Mouse (Mus musculus): ENCODE results near the gene Rpap1. TPM values are rescaled to one million over a fixed set of nuclear protein-coding genes. Genes with fewer than 3 reads are reported as not detected.

The Rpap1 gene
- polyA plus RNA-seq, 1 experiment from 2014 or later: 28.2 TPM

- H3K36me3 ChIP-seq (ENCODE audit: control insufficient read depth, insufficient read depth, low read length): peaks cover 7% of the 10 kb centered on the region
- WGBS: 82% methylated on average over 12 of the region's 12 CpGs
Measured at GRCm38 (mm10) chr2:119810890-119811289, 23.6 kb upstream of the Rpap1 start.

DNA sequence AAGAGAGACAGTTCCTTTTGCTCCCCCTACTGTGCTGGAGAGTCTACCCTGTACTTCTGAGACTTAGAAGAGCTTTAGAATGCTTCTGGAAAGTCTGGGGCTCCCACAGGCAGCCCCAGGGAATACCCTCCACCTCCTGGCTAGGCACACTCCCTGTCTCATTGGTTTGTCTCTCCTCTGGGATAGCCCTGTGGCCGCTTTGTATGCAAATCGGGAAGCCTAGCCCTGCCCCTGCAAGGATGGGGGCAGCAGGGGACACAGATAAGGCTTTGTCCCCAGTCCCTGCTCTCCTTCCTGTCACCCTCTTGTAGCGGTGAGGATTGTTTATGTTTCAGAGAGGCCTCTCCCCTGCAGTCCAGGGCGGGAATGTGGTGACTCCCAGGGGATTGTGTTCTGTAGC, 21.5 kb upstream of the Rpap1 start:
- Histone ChIP-seq H3K4me2 (ENCODE audit: low read depth, low read length) (no peak overlapping the region), H3K4me1 (replicated peaks; ENCODE audit: control insufficient read depth, insufficient read depth, low read length) (peaks cover 5% of the 10 kb centered on the region), H3K27me3 (ENCODE audit: control insufficient read depth, insufficient read depth, low read depth, low read length) (no peaks in the 10 kb centered on the region), H3K27ac (ENCODE audit: low read length) (no peak overlapping the region), H3K9me3 (ENCODE audit: control insufficient read depth, low read length) (no peaks in the 10 kb centered on the region), H3K36me3 (ENCODE audit: control insufficient read depth, insufficient read depth, low read length) (peaks cover 7% of the 10 kb centered on the region; the same call in 1 of the 2 replicates), H3K9ac (ENCODE audit: low read length) (no peak overlapping the region), H3K4me3 (ENCODE audit: low read length) (no peak overlapping the region)
- ATAC-seq (ENCODE audit: low read depth): peak; percentile 49; the same call in 1 of the 2 replicates
- WGBS: 36% methylated on average over 4 of the region's 4 CpGs

More at GRCm38 (mm10) chr2:119810890-119811289, 23.6 kb upstream of the Rpap1 start:
- H3K9ac ChIP-seq (ENCODE audit: low read length): no peak overlapping the region
- H3K27me3 ChIP-seq (ENCODE audit: control insufficient read depth, insufficient read depth, low read depth, low read length): no peaks in the 10 kb centered on the region
- no peak for ATAC-seq (ENCODE audit: low read depth)
- no peak overlapping the region for H3K4me3 ChIP-seq (ENCODE audit: low read length)
- no peaks in the 10 kb centered on the region for H3K9me3 ChIP-seq (ENCODE audit: control insufficient read depth, low read length)
- H3K4me2 ChIP-seq (ENCODE audit: low read depth, low read length): no peak overlapping the region
- no peak overlapping the region for H3K27ac ChIP-seq (ENCODE audit: low read length)
- H3K4me1 ChIP-seq (replicated peaks; ENCODE audit: control insufficient read depth, insufficient read depth, low read length): peaks cover 5% of the 10 kb centered on the region

DNA sequence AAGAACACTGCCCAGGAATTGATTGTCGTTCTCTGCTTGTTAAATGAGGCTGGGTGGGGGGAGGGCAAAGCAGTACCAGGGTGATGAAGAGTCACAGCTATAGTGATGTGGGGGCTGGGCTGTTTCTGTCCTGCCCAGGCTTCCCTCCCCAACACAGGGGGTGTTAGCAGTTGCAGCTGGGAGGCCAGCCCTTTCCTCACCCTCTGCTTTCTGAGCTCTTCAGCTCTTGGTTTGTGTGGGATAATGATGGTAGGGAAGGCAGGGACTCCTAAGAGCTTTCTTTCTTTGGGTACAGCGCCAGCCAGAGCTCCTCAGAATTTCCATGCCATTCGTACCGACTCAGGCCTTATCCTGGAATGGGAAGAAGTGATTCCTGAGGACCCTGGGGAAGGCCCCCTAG, 21.1 kb upstream of the Rpap1 start:
- no peaks in the 10 kb centered on the region for H3K27me3 ChIP-seq (ENCODE audit: control insufficient read depth, insufficient read depth, low read depth, low read length)
- ATAC-seq (ENCODE audit: low read depth): no peak
- H3K9ac ChIP-seq (ENCODE audit: low read length): no peak overlapping the region
- no peak overlapping the region for H3K27ac ChIP-seq (ENCODE audit: low read length)
- H3K36me3 ChIP-seq (ENCODE audit: control insufficient read depth, insufficient read depth, low read length): peaks cover 7% of the 10 kb centered on the region; the same call in 1 of the 2 replicates
- no peak overlapping the region for H3K4me2 ChIP-seq (ENCODE audit: low read depth, low read length)
- H3K4me1 ChIP-seq (replicated peaks; ENCODE audit: control insufficient read depth, insufficient read depth, low read length): peaks cover 5% of the 10 kb centered on the region
- WGBS: 35% methylated on average over 4 of the region's 4 CpGs
- no peaks in the 10 kb centered on the region for H3K9me3 ChIP-seq (ENCODE audit: control insufficient read depth, low read length)
- no peak overlapping the region for H3K4me3 ChIP-seq (ENCODE audit: low read length)

DNA sequence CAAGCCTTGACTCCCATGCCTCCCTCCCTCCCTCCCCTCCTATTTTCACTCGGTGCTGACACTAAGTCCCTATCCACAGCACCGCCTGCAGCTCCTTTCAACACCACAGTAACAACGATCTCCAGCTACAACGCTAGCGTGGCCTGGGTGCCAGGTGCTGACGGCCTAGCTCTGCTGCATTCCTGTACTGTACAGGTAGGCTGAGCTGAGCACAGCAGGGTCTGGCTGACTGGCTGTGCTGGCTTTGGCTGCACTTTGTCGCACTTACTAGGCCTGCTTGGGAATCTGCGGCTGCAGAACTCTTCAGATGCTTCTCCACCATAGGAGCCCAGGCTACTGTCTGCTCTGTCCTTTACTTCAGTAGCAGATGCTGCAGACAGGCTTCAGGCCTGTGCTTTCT, 18.2 kb upstream of the Rpap1 start:
- Histone ChIP-seq H3K4me1 (replicated peaks; ENCODE audit: control insufficient read depth, insufficient read depth, low read length) (peaks cover 21% of the 10 kb centered on the region), H3K4me3 (ENCODE audit: low read length) (no peak overlapping the region), H3K9ac (ENCODE audit: low read length) (no peak overlapping the region), H3K9me3 (ENCODE audit: control insufficient read depth, low read length) (no peaks in the 10 kb centered on the region), H3K4me2 (ENCODE audit: low read depth, low read length) (no peak overlapping the region), H3K36me3 (ENCODE audit: control insufficient read depth, insufficient read depth, low read length) (peaks cover 5% of the 10 kb centered on the region; the same call in 1 of the 2 replicates), H3K27ac (ENCODE audit: low read length) (no peak overlapping the region), H3K27me3 (ENCODE audit: control insufficient read depth, insufficient read depth, low read depth, low read length) (no peaks in the 10 kb centered on the region)
- WGBS: 53% methylated on average over 8 of the region's 8 CpGs
- no peak for ATAC-seq (ENCODE audit: low read depth)

DNA sequence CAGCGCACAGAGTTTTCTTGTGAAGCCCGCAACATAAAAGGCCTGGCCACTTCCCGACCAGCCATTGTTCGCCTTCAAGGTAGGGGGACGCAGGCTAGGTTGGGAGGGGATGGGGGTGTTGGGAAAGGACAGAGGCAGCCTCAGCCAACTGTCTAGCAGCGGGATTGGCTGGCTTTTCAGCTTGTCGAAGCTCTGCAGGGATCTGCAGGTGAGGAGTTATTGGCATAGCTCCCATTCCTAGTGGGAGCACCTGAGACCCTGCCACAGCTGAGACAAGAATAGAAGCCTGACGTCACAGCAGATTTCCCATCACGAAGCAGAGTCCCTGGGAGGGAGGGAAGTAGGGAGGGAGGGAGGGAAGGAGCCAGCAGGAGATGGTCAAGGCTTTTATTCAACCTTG, 17.4 kb upstream of the Rpap1 start:
- H3K9ac ChIP-seq (ENCODE audit: low read length): no peak overlapping the region
- no peaks in the 10 kb centered on the region for H3K27me3 ChIP-seq (ENCODE audit: control insufficient read depth, insufficient read depth, low read depth, low read length)
- no peak for ATAC-seq (ENCODE audit: low read depth)
- H3K4me1 ChIP-seq (replicated peaks; ENCODE audit: control insufficient read depth, insufficient read depth, low read length): peaks cover 25% of the 10 kb centered on the region
- no peak overlapping the region for H3K4me3 ChIP-seq (ENCODE audit: low read length)
- WGBS: 61% methylated on average over 9 of the region's 9 CpGs
- no peak overlapping the region for H3K27ac ChIP-seq (ENCODE audit: low read length)
- no peaks in the 10 kb centered on the region for H3K9me3 ChIP-seq (ENCODE audit: control insufficient read depth, low read length)
- peaks cover 5% of the 10 kb centered on the region; the same call in 1 of the 2 replicates for H3K36me3 ChIP-seq (ENCODE audit: control insufficient read depth, insufficient read depth, low read length)
- no peak overlapping the region for H3K4me2 ChIP-seq (ENCODE audit: low read depth, low read length)

- H3K9ac ChIP-seq (ENCODE audit: low read length): no peak overlapping the region
Measured at GRCm38 (mm10) chr2:119804275-119804628, 16.9 kb upstream of the Rpap1 start.

DNA sequence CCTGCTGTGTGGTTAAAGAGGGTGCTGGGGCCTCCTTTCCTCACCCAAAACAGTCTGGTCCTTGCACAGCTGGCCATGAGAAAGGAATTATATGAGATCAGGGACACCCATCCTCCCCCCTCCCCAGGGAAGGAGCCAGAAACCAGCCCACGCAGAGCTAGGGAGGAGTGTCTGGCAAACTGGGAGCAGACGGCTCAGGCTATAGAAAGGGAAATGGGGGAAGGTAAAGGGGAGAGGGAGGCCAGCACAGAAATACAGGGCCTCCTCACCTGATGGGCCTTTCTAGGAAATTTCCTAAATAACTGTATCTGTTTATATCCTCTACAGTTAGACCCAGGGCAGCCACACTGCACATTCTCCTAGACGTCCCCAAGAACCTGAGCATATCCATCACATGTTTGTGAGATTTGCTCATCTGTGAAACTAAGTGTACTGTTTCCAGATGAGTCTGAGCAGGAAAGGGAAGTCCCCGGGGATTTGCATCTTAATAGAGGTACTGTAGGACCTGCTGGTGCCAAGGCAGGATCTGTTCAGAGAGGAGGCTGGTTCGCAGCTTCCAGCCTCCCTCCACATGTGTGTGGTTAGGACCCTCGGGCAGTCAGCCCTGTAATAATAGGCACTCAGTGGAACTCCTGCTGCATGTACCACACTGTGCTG, 16.4 kb upstream of the Rpap1 start:
- Histone ChIP-seq H3K27ac (ENCODE audit: low read length) (no peak overlapping the region), H3K4me1 (replicated peaks; ENCODE audit: control insufficient read depth, insufficient read depth, low read length) (peaks cover 22% of the 10 kb centered on the region), H3K4me2 (ENCODE audit: low read depth, low read length) (no peak overlapping the region), H3K9ac (ENCODE audit: low read length) (no peak overlapping the region), H3K9me3 (ENCODE audit: control insufficient read depth, low read length) (no peaks in the 10 kb centered on the region), H3K36me3 (ENCODE audit: control insufficient read depth, insufficient read depth, low read length) (peaks cover 2% of the 10 kb centered on the region; the same call in 1 of the 2 replicates), H3K4me3 (ENCODE audit: low read length) (no peak overlapping the region), H3K27me3 (ENCODE audit: control insufficient read depth, insufficient read depth, low read depth, low read length) (no peaks in the 10 kb centered on the region)
- 70% methylated on average over 6 of the region's 6 CpGs for WGBS
- ATAC-seq (ENCODE audit: low read depth): no peak

More at GRCm38 (mm10) chr2:119804275-119804628, 16.9 kb upstream of the Rpap1 start:
- WGBS: 69% methylated on average over 5 of the region's 5 CpGs
- H3K27me3 ChIP-seq (ENCODE audit: control insufficient read depth, insufficient read depth, low read depth, low read length): no peaks in the 10 kb centered on the region
- H3K4me1 ChIP-seq (replicated peaks; ENCODE audit: control insufficient read depth, insufficient read depth, low read length): peaks cover 25% of the 10 kb centered on the region
- no peaks in the 10 kb centered on the region for H3K9me3 ChIP-seq (ENCODE audit: control insufficient read depth, low read length)
- no peak overlapping the region for H3K4me3 ChIP-seq (ENCODE audit: low read length)
- H3K4me2 ChIP-seq (ENCODE audit: low read depth, low read length): no peak overlapping the region
- H3K36me3 ChIP-seq (ENCODE audit: control insufficient read depth, insufficient read depth, low read length): peaks cover 4% of the 10 kb centered on the region; the same call in 1 of the 2 replicates
- H3K27ac ChIP-seq (ENCODE audit: low read length): no peak overlapping the region
- ATAC-seq (ENCODE audit: low read depth): no peak

DNA sequence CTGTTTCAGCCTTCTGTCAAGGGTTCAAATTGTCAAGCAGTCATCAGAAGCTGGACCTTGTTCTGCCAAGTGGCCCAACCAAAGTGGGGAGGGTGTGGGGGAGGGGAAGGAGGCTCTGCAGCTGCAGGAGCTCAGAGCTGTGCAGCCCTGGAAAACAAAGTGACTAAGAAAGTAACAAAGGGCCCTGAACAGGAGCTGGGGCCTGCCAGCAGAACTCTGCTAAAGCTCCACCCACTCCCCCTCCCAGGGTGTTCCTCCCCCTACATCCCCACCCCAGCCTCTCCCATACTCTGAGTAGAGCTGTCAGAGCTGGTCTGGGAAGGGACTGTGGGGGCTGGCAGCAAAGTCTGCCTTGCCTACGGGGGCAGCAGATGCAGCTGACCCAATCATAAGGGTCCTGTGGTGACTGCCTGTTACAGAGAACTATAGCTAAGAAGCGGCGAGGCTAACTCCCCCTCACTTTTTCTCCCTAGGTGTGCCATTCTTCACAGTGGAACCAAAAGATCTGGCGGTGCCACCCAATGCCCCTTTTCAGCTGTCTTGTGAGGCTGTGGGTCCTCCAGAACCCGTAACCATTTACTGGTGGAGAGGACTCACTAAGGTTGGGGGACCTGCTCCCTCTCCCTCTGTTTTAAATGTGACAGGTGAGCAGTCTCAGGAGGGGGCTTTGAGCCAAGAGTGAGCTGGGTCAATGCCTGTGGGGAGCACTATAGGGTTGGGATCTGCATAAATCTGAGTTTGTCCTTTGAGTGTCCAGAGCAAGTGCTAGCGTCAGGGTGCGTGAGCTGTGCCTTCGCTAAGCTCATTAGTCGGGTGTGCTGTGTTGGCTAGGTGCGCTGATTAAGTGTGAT, 15.7 kb upstream of the Rpap1 start:
- ATAC-seq (ENCODE audit: low read depth): peak; percentile 26
- H3K4me1 ChIP-seq (replicated peaks; ENCODE audit: control insufficient read depth, insufficient read depth, low read length): peaks cover 24% of the 10 kb centered on the region

More for the DNA sequence above, 15.7 kb upstream of the Rpap1 start:
- Histone ChIP-seq H3K4me2 (ENCODE audit: low read depth, low read length) (no peak overlapping the region), H3K9ac (ENCODE audit: low read length) (peak overlapping the region; percentile 22; the same call in 1 of the 2 replicates), H3K27ac (ENCODE audit: low read length) (no peak overlapping the region), H3K27me3 (ENCODE audit: control insufficient read depth, insufficient read depth, low read depth, low read length) (no peaks in the 10 kb centered on the region), H3K4me3 (ENCODE audit: low read length) (no peak overlapping the region), H3K9me3 (ENCODE audit: control insufficient read depth, low read length) (no peaks in the 10 kb centered on the region), H3K36me3 (ENCODE audit: control insufficient read depth, insufficient read depth, low read length) (peaks cover 2% of the 10 kb centered on the region; the same call in 1 of the 2 replicates)
- 68% methylated on average over 10 of the region's 10 CpGs for WGBS
